Mouse (Mus musculus) urinary bladder, postnatal 4 days (tissue): Measurements from ENCODE around the gene Slc8a2.

Experiments
- DNase-seq, 2 experiments: peaks; one replicate each; pipeline ENCODE4 v3.0.0; 2021 to 2022; ENCODE audit warnings: low spot score in 2 of 2

The Slc8a2 gene

DNA sequence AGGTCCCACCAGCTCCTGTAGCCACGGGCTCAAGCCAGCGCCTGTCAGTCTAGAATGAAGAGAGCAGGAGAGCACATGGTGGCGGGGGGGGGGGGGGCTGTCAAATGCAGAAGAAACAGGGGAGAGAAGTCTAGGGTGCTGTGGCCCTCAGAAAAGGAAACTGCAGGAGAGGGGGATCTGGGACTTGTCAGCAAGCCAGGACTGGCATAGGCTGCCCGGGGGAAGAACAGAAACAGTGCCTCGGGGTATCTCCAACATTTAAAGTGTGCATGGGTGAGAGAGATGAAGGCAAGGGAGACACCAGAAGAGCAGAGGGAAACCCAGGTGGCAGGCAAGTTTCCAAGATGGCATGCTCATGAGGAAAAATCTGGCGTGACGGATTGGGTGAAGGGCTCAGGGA lies 32.4 kb downstream of the Slc8a2 start:
- DNase-seq, result no peak

GRCm38 (mm10) chr7:16172141-16172581 lies 42.5 kb downstream of the Slc8a2 start:
- no peak for DNase-seq

DNA sequence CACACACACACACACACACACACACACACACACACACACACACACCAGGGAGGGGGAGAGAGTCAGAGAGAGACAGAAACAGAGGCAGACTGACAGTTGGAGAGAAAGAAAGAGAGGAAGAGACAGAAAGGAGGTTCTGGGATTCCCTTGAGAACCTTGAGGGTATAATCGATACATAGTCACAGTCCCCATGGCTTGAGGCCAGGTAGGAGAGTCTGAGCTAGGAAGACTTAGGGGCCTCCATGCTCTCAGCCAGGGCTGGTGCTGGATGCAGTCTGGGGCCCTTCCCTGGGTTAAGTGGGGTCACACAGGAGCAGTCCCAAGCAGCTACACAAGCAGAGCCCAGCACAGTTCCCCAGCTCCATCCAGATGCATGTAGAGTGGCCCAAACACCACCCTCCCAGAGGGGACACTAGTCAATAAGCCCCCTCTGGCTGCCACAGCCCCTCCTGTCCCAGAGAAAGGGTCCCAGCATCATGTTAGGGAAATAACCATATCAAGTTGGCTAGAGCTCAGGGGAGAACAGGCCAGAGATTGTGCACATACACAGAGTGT lies 43.0 kb downstream of the Slc8a2 start:
- DNase-seq, result no peak

DNA sequence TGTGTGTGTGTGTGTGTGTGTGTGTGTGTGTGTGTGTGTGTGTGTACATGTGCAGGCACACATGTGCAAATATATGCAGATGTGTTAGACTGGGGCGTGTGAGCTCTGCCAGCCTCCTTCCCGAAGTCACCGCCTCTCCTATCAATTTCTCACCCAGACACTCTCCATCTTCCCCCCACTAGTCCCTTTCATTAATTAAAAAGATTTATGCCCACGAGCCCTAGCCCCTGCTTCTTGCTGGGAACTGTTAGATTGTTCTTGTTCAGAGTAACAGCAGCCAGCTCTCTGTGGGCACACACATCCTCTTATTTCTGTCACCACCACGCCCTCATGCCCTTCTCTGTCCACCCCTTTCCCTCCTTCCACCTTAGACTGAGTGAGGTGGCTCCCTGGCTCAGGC lies 43.5 kb downstream of the Slc8a2 start:
- DNase-seq, result no peak

DNA sequence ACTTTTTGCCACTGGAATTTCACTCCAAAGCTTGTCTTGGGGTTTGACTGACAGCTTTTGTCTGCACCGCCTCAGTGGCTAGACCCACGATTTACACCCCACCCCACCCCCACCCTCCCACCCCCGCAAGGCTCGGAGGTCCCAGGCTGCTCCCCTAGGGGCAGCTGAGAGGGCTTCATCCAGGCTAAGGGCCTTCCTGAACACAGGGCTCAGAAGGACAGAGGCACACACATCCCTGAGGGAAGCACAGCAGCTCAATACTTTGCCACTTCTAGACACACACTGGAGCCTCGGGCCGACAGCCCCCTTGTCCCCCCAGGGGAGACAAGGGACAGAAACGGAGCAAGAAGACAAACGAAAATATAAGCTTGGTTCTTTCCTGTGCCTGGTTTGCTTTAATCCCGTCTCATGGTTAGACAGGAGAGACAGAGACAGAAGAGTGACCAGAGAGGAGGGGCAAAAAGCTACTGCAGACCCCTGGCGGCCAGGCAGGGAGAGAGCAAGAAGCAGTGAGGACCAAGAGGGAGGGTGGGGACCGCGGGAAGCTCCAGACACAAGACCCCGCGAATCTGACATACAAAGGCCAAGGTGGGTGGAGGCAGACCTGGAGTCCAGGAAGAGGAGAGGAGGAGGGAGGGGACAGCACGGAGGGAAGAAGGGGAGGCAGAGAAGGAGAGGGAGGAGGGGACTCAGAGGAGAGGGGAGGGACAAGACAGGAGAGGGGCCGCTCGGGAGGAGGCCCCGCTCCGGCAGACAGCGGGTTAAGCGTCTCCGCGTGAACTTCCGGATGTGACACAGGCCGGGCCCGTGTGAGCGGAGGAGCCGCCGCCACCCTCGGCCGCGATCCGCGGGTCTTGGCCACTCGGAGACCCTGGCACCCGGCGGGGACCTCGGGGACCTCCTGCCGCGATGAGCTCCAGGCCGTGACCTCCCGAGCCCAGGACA lies 45.2 kb downstream of the Slc8a2 start, which contains the start of gene Meis3:
TSS of gene Meis3 (plus strand) at position 494 of the 945 bp plus-strand sequence.
- DNase-seq, result peak in 1 of 2 experiments; percentile 46

DNA sequence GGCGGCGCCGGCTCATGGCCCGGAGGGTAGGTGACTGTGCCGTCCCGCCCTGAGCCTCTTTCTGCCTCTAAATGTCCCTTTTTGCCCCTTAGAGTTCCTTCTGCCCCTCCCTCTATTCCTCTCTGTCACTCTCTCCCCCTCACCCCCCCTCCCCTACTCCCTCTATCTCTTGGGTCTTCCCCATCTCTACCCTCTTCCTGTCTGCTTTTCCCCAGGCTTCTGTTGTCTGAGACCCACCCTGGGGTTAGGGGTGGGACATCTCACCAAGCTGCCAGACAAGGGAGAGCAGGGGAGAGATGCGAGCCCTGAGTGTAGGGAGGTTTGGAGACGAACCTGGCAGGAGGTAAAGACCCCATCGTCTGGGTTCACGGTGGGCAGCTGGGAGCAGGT lies 45.9 kb downstream of the Slc8a2 start:
- DNase-seq, result no peak

DNA sequence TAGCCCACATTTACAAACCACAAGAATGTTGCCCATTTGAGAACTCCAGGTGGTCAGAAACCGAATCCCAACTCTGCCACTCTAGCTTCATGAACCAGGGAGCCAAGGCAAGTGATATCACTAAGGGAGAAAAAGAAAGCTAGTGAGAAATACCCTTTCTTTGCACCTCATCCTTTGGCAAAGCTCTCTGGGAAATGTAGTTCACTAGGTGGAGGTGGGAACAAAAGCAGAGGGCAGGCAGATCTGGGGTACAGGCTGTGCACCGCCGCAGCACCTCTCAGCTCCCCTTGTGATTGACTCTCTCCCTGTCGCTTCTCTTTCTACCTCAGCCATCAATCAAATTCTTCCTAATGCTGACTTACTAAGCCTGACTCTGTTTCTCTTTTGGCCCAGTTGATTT lies 48.5 kb downstream of the Slc8a2 start:
- DNase-seq, result no peak

- no peak for DNase-seq
These were observed 54.0 kb downstream of the Slc8a2 start for GRCm38 (mm10) chr7:16183663-16184062.

GRCm38 (mm10) chr7:16187494-16187893 lies 57.9 kb downstream of the Slc8a2 start:
- DNase-seq, result no peak

DNA sequence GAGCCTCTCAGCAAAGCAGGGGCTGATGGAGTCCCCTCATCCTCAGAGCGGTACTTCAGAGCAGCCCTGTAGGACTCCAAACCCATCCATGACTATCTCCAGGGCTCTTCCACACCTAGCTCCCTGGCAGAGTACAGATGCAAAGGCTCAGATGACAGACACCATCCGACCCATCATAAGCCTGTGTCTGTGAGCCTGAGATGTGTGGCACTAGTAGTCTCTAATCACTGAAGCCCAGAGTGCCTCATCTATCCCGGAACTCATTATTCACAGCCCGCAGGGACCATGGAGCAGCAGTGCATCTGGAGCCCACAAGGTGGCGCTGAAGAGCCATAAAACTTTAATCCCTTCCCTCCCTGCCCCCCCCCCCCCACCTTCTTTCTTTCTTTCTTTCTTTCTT lies 62.7 kb downstream of the Slc8a2 start:
- DNase-seq, result peak; percentile 43 to 80

- no peak for DNase-seq
These were observed 64.1 kb downstream of the Slc8a2 start for GRCm38 (mm10) chr7:16193702-16194101.

DNA sequence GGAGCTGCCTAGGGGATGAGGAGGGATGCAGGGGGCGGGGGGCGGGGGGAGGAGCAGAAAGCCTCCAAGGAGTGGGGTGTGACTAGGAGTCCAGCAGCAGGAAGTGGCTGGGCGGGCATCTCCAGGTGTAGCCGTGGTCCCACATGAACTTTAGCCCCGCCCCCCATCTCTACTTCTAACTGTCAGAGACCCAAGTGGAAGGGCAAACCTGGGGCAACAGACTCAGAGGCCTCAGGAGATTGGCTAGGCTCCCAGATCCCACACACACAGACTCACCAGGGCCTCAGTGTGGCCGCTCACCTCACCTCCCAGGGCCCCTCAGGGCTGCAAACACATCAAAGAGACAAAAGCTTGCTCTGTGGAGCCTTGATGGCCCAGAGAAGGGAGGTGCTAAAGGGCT lies 67.0 kb downstream of the Slc8a2 start:
- DNase-seq, result no peak

GRCm38 (mm10) chr7:16197166-16197565 lies 67.5 kb downstream of the Slc8a2 start:
- DNase-seq, result no peak

DNA sequence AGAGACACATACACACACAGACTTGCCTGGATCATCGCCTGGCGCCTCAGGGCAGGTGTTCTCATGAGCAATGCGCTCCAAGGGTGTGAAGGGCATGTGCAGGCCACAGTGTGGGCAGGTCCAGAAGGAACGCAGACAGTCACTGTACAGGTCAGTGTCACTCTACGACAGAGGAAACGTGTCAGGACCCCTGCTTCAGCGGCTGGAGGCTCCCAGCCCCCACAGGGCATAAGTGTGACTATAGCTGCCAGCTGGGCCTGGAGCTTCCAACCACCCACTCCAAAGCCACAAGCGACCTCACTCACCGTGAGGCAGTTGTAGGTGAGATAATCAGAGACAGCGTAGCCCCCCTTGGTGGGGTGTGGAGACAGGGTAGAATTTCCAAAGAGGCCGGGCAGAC lies 68.9 kb downstream of the Slc8a2 start:
- DNase-seq, result no peak

DNA sequence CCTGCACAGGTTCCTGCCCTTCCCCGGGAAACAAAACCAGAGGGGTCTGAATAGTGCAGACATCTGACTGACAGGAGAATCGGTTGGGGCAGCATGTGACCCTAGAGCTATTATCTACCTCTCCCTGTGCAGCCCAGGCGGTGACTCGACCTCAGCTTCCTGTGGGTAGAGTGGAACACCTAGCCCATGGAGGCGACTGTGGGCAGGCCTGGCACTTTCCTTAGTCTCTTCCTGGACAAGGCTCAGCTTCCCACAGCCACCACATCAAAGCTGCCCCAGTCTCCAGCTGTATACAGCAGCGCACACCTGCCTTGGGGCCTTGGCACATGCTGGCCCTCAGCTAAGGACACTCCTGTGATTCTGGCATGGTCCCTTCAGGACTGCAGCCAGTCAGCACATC lies 71.5 kb downstream of the Slc8a2 start:
- no peak for DNase-seq

DNA sequence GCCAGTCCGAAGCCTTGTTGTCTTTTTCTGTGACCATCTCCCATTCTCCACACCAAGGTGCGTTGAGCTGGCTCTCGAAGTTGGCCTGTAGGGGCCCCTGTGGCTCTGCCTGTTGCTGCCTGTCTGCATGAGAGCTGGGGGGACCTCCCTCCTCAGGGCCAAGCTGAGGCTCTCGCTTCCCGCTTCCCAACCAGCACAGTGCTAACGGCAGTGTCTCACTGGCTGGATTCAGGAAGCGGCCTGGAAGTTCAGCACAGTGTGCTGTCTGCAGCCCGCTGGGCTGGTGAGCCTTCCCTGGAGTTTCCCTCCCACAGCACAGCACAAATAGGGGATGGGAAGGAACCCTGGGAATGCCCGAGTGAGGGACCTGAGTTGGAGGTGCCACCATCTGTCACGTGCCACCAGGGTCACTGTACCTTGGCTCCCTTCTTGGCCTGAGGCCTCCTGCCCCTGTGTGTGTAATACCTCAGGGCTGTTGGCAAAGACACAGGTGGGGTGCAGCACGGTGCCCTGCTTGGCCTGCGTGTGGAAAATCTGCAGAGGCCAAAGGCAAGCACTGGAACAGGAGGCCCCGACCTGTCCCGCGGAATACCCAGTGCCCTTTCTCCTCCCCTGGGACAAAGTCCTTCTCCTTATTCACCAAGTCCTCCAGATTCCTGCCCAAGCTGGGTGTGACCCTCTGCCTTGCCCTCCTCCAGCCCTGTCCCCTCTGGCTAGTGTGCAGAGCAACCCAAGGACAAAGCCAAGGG lies 73.3 kb downstream of the Slc8a2 start:
- no peak for DNase-seq

DNA sequence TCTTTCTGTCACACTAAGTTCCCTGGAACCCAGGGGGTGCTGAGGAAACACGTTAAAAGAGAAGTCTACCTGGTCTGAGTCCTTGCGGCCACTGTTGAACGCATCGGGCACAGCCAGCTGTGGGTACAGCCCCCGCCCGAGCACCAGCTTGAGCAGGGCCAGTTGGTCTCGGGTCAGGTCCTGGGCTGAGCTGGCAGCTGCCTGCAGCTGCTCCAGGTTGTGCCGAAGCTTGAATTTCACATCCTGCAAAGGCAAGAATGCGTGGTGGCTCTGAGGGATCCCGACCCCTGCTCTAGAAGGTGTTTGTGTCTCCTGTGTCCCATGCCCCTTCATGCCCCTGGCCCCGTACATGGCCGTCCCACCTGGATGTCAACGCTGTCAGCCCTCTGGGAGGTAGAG lies 73.9 kb downstream of the Slc8a2 start:
- no peak for DNase-seq

GRCm38 (mm10) chr7:16204791-16205190 lies 75.2 kb downstream of the Slc8a2 start:
- DNase-seq, result no peak

DNA sequence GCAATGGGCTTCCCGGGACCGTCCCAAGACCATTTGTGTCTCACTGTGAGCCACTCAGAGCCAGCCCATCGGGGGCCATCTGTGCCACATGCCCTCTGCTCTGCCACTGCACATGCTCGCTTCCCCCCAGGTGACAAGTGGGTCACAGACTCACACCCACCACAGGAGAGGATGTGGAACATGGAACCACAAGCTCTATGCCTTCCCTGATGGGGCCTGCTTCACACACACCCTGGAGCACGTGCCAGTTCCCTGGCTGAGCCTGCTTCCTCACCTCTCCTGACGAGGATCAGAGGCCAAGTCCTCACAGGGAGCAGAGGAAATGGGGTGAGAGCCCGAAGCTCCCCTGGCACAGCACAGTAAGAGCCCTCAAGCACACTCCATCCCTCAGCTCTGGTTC lies 77.5 kb downstream of the Slc8a2 start:
- no peak for DNase-seq

DNA sequence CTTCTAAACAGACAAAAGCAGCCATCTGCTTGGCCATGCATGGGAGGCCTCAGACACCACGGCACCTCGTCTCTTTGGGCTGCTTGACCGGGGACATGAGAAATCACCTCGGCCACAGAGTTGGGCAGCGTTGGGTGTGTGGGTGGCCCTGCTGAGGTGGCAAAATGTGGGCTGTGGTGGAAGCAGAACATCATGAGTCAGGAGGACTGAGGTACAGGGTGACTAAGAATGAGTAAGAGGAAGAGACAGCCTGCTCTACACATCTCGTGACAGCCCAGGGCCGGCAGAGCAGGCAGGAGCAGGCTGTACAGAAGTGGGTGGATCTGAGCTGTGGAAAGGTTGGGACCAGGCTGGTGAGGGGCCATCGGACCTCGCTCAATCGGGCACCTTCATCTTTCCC lies 77.9 kb downstream of the Slc8a2 start:
- no peak for DNase-seq

- no peak for DNase-seq
These were observed 79.4 kb downstream of the Slc8a2 start for GRCm38 (mm10) chr7:16208781-16209665.
